Mouse (Mus musculus) ES-E14 (cell line): ENCODE data around the gene Dusp13.

Experiments used
- CHD2 ChIP-seq: IDR thresholded peaks from 2 replicates; pipeline ENCODE4 v1.6.1; 2014; ENCODE audit warnings: mild to moderate bottlenecking, low read depth, low read length, inconsistent platforms
- MAFK ChIP-seq: IDR thresholded peaks from 2 replicates; pipeline ENCODE4 v1.6.1; 2014; ENCODE audit warnings: mild to moderate bottlenecking, low read depth, low read length, inconsistent platforms; ENCODE audit not compliant: insufficient read depth
- ZC3H11A ChIP-seq: IDR thresholded peaks from 2 replicates; pipeline ENCODE4 v1.6.1; 2012; ENCODE audit warnings: low read depth, mild to moderate bottlenecking, inconsistent platforms, low read length, borderline replicate concordance
- ZNF384 ChIP-seq: IDR thresholded peaks from 2 replicates; pipeline ENCODE4 v1.6.1; 2012; ENCODE audit warnings: low read depth, low read length, inconsistent platforms

DNA sequence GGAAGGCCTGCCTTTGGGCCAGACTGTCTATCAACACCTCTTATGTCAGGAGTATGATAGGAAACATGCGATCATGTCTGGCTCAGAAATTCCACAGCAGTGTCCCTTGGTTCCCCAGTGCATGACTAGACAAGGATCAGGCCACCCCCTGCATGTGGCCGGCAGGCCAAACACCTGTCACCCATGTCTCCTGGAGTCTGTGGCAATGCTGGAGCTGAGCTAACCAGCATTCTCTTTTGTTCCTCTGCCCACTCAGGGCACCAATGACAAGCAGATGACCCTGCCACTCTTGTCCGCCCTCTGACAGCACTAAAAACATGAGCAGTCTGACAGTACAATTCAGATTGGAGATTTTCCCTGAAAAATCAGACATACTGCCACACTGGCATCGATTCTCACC lies 67.1 kb downstream of the Dusp13 start:
- TF ChIP-seq CHD2 (no peak), ZC3H11A (no peak), ZNF384 (no peak), MAFK (no peak)
